Mouse (Mus musculus) ovary, postnatal 14 days (tissue): Measurements from ENCODE around the gene H2afj.

Source experiments
- DNase-seq: peaks from one replicate; pipeline ENCODE4 v3.0.0; 2022; ENCODE audit warnings: low spot score

The H2afj gene

DNA sequence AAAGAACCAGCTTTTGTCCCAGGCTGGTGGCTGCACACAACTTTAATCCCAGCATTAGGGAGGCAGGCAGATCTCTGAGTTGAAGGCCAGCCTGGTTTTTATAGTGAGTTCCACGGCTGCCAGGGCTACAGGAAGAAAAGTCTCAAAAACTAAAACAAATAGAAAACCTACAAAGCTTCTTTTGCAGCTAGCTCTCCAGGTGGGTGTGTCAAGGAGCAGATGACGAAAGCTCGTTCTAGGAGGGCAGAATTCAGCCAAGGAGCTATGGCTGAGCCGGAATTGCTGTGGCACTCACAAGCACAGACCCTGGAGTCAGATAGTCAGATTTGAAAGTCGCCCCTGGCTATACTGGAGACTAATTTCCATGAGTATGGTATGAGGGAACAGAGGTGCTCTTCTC, 1.2 kb upstream of the H2afj start:
- no peak for DNase-seq

DNA sequence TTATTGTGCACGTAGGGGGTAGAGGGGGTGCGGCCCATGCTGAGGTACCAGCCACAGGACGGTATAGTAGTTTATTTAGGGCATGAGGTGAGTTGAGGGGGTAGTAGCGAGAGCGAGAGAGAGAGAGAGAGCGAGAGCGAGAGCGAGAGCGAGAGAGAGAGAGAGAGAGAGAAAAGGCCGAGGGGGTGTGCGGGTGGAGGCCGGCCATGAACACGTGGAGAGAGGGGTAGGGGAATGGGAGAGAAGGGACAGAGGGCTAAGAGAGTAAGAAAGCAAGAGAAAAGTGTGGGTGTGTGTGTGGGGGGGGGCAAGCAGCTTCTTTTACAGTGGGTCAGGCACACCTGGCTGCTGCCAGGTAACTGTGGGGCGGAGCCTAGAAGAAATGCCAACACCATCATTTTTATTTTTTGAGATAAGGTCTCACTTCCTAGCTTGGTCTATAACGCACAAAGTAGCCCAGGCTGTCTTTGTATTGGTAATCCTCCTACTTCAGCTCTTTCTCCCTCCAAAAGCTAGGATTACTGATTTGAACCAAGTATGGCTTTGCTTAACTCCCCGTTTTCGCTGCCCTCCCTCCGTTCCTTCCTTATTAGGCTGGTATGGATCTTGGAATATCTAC, 540 bp upstream of the H2afj start:
- no peak for DNase-seq

DNA sequence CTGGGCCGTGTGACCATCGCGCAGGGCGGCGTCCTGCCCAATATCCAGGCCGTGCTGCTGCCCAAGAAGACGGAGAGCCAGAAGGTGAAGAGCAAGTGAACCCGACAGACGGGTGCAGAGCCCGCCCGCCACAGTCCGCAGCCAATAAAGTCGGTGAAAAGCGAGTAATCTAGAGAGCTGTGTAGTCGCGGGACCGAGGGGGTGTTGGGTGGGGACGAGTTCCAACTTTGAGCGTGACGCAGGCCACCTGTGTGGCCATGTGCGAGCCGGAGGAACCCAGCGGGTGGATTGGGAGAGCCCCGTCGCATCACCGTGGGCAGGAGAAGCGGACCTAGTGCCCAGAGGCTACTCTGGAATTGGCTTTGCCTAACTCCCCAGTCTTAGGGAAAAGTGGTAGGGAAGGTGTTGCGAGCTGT, 595 bp downstream of the H2afj start:
- no peak for DNase-seq

DNA sequence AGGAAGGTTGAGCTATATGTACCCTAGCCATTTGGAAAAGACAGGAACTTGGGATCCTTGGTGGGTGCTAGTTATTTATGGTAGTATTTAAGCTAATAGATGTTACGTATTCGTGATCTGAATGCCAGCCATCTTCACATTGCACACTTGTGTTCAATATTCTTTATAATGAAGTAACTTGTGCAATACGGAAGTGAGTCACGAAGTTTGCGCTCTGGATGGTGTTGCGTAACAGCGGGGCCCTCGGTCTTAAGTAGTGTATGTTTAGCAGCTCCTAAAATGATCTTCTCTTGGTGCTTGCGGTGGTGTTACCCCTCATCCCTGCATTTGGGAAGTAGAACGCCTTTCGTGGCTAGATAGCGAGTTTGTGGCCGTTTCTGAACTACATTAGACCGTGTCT, 1.0 kb downstream of the H2afj start:
- no peak for DNase-seq

DNA sequence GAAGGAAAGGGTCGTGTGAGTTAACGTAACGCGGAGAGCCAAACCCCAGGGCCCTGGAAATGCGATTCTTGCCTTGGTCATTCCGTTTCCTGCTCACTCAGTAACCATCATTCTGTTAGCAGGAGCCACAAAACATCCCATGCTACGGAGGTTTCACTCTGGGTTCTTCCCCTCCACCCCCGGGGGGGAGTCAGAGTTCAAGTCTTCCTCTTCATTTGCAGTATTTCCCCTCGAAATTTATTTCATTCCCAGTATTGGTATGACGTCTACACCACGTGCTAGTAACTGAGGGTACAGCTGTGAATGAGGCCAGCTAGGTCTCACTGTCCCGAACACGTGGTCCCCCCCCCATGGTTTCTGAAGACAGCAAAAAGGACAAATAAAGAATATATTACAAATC, 1.6 kb downstream of the H2afj start:
- DNase-seq: no peak

DNA sequence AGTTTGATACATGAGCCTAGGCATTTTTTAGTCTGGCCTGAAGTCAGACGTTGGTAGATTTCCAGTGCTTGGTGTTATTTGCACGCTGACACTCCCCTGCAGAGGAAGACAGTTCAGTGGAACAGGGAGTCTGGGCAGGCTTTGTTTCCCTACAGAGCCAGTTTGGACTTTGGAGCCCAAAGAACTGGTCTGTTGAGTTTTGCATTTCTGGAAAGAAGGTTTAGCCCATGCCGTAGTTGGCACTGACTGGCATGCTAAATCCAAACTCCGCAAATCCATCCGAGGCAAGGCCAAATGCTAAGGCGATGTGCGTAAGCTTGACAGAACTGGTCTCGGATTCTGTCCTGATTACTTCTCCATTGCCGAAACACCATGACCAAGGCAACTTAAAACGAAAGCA, 3.2 kb downstream of the H2afj start:
- DNase-seq: no peak

DNA sequence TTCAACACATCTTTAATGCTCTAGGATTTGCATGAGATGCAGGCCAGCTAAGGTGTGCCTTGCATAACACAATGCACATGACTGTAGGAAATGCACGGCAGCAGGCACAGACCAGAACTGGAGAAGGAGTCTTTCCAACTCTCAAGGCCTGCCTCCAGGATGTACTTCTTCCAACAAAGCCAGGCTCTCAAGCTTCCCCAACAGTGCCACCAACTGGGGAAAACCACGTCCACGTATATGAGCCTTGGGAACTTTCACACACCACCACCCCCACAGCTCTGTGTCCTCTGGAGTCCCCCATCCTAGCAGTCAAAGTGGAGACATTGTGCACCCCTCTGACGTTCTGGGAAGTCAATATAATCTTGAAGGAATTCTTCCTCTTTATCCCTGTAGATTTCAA, 5.1 kb downstream of the H2afj start:
- no peak for DNase-seq

DNA sequence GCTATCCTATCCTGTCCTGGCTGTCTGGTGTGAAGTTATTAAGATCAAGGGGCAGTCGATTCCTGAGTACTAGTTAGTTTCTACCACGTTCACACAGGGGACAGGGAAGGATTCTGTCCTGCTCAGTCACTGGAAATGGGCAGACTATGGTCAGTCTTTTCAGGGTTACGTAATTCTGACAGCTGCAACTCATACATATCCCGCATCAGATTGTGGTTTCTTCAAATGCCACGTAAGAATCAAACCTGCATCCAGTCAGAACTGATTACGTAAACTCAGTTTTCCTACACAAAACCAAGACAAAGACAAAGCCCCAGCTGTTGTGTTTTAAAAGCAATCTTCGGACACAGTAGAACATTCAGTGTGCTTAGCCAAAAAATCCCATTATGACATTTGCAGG, 7.3 kb downstream of the H2afj start:
- DNase-seq: no peak

DNA sequence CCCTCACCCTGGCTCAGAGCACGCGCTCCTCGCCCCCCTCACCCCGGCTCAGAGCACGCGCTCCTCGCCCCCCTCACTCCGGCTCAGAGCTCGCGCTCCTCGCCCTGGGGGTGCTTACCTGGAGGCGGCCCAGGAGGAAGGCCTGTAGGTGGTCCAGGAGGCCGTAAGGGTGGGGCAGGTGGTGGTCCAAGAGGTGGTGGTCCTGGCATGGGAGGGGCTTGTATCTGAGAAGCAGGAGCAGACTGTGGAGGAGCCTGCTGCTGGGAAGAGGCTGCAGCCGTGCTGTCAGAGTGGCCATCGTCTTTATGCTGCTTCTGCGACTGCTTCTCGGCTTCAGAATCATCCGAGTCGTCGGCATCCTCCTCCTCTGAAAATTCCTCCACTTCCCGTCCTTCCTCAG, 8.8 kb downstream of the H2afj start:
- DNase-seq: no peak

DNA sequence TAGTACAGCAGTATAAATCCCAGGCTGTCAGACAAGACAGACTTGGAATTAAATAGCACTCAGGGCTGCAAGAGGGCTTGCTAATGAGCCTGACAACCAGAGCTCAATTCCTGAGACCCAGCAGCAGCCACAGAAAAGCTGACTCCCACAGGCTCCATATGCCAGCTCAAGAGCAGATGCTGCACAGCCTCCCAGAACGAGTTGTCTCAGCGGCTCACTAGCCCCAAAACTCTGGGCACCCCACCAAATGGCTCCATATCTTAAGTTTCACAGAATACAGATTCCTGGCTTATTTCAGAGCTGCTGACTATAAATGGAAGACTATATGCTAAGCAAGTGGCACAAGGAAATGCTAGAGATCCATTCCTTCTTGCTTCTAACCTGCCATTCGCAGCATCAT, 9.5 kb downstream of the H2afj start:
- no peak for DNase-seq

DNA sequence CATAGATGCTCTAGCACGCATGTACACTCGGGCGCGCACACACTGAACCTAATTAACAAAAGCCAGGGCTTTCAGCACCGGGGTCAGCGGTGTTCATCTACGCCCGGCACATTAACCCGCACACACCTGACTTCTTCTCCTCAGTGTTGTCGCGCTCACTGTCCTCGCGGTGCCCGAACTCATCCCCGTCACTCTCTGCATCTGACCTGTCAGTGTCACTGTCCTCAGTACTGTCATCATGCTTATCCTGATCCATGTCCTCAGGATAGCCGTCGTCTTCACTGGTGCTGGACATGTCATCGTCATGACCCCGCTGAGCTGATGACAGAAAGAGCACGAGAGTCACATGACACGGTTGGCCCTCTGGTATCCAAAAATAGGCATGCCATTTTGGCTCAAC, 12.3 kb downstream of the H2afj start:
- no peak for DNase-seq

DNA sequence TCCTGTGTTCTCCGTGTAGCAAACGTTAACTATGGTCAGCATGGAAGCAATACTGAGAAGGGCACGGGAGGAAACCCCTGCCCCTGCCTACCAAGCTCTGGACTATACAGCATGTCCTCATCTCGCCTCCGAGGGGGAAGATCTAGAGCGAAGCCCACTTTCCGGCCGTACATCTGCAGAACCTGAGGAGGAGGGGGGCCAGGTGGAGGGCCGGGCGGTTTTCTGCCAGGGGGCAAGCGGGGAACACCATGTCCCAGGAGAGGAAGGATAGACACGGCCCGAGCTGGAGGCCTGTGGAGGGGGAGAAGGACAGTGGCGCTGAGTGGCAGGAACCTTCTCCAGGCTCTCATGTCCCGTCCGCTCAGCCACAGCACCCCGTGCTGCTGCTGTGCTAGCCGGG, 13.0 kb downstream of the H2afj start:
- DNase-seq: no peak

DNA sequence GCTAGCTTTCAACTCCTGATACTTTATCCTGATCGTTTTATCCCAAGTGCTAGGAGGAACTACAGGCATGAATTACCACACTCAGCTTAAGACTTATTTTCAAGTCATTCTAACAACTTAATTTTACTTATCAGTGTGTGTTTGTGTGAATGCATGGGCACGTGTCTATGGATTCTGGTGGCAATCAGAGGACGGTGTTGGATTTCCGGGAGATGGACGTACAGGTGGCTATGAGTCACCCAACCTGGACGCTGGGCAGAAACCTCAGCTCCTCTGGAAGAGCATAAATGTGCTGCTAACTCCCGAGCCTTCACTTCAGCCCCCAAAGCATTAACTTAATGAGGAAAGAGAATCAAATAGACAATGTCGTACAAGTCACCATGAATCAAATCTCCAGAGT, 16.9 kb downstream of the H2afj start:
- DNase-seq: no peak

DNA sequence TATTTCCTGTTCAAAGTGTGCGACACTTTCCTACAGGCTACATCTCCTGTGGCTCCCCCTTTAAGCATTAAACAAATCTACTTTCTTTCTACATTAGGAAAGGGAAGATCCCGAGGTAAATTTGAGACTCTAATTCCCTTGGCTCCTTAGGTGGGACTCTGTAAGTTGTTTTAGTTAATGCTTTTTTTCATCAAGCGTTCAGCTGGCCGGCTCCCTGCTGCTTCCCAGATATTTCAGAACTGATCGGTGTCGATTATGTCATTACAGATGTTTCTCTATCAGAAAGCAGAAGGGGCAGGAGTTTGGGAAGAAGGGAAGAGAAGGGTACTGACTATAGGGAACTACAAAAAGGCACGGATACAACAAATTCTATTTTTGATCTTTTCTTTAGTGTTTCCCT, 19.1 kb downstream of the H2afj start:
- no peak for DNase-seq

DNA sequence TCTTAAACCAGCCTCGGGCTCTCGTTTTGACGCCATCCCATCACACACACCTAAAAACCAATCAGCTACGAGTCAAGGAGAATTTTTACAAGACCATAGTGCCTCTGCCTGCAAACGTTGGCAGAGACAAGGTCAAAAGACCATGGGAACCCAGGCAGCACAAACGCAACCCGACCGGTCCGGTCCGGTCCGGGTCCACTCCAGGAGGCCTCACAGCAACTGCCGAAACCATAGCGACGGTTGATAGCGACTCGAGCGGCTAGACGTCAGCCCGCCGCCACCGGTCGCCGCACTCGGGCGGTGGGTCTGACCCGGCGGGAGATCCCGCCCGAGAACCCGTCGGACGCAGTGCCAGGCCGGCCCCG, 19.5 kb downstream of the H2afj start, which contains the start of gene BC049715:
BC049715 (plus strand) TSS at position 111 of the 365 bp plus-strand sequence.
- no peak for DNase-seq

DNA sequence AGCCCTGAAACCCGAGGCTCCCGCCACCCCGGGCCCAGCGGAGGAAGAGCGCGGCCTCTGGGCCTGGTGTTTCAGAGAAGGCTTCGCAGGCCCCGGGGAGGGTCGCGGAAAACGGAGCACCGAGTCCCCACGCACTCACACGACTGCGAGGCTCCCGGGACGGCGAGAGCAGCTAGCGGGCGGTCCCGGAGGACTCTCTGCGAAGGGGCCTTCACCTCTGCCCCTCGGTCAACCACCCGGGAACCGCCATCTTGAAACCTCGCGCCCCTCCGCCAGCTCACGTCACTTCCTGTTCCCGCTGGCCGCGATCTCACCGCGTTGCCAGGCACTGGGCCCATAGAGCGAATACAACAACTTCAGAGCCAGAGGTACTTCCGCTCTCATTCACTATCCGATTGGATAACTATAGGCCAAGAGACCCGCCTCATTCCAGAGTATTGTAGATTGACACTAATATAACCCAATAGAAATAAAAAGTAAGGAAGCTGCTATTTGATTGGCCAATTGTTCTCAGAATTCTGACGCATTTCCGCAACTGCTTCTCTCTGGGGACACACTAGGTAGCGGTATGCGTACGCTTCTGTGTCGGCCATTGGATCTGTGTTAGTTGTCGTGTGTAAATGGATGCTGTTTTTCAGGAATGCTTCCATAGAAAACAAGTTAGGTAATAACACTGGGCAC, 20.0 kb downstream of the H2afj start, which contains the start of gene Wbp11:
Wbp11 (minus strand) TSS at position 353 of the 681 bp plus-strand sequence.
- DNase-seq: peak; percentile 93

DNA sequence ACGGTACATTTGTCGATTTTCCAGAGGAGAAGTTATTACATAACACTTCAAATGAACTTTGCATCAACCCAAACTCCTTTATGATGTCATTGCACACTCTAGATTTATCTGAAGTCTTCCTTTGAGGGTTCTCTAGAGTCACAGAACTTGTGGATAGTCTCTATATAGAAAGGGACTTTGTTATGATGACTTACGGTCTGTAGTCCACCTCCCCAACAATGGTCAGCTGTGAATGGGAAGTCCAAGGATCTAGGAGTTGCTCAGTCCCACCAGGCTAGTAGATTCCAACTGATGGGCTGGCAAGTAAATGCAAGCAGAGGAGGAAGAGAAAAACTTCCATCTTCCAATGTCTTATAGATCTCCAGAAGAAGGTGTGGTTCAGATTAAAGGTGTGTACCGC, 20.6 kb downstream of the H2afj start:
- no peak for DNase-seq

DNA sequence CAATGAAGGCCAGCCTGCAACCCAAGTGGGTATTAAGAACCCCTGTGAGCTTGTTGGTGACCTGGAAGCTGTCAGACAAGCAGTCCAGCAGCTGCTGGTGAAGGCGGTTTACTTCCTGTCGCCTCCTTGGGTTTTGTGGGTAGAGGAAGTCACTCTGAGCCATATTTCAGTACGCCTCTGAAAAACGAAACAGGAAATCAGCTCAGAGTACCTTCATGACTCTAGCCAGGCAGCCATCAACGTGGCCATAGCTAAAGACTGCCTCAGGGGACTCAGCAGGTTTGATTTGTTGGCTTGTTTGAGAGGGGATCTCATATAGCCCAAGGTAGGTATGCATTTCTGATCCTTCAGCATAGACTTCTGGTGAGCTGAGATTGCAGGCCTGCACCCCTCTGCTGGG, 23.7 kb downstream of the H2afj start:
- no peak for DNase-seq

DNA sequence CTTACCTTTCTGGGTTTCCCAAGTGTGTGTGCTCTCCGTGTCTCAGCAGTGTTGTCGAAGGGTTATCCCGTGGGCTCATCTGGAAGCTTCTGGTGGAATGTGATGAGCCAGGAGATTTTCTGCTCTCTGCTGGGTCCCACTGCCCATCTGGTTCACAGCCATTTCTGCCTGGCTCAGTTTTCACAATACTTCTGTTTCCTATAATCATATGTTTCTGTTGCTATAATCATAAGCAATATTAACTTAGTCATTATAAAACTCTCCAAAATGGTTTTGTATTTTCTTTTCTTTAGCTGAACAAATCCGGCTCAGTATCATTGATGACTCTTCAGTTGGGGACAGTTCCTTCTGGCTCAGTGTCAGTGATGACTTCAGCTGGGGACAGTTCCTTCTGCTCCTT, 27.3 kb downstream of the H2afj start, which contains the start of gene Smco3:
Smco3 (minus strand) TSS at position 101 of the 400 bp plus-strand sequence.
- no peak for DNase-seq

DNA sequence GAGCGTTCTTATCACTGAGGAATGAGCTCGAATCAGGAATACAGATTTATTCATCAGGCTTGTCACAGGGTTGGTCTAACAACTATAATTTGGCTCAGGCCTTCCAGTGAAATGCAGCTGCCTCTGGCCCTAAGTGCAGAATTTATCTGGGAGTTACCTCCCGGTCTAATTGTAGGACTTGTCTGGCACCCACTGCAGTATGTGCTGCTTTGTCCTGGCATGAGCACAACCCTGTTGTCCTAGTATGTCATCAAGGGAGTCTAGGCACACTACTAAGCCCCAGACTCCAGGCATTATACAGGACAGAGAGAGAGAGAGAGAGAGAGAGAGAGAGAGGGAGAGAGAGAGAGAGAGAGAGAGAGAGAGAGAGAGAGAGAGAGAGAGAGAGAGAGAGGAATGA, 29.3 kb downstream of the H2afj start:
- no peak for DNase-seq

DNA sequence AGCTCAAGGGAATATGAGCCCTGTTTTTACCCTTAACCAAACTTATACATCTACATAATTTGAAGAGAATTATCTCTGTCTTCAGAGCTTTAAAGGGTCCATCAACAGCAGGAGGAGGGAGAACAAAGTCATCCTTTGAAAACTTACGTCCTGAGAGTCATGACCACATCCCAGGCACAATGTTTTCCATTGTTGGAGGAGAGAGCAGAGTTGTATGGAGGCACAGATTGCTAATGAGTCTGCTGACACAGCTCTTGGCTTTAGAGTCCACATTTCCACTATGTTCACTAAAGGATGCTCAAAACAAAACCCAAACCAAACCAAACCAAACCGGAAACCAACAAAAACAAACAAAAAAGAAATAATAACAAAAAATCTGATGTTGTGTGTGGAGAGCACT, 36.9 kb downstream of the H2afj start:
- DNase-seq: no peak

DNA sequence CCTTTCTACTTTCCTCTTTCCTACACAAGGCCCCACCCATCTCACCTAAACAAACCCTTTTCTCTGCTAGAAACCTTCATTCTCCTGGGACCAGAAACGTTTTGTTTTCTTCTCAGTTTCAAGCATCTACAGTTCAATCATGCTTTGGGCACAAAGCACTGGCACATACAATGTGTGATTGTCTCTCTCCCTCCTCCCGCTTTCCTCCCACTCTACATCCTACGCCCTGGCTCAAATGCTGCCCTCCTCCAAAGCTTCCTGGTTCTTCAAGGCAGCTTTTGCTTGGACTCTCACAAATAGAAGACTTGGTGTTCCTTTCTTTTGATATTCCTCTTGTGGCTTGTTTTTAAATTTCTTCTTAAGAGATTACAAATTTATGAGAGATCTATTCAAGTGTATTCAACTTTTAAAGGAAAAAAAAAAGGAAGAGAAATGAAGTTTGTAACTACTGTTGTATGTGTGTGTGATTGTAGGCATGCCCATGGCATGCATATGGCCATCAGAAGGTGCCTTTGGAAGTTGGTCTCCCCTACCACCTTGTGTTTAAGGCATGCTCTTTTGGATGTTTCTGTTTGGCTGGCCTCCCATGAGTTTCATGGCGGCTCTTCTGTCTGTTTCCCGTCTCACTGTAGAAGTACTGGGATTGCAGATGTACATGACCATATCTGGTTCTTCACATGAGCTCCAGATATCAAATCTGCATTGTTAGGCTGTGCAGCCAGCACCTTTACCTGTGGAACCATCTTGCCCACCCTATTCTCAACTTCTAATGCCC, 37.8 kb downstream of the H2afj start:
- no peak for DNase-seq

DNA sequence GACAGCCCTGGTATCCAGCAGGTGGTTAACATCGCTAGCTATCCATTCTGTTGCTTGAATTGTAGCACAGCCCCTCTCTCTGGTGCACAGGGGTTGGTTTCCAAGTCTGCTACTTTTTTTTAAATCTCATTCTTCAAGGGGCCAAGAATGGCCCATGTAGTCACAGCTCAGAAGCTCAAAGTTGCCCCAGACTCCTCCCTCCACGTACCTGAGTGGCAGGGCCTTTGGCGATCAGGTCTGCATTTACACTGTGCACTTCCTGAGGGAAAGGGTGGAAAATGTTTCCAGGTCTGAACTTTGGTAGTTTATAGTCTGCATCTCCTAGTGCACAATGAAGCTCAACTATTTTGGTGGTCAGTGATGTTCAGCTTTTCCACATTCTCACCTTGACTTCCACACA, 39.2 kb downstream of the H2afj start:
- no peak for DNase-seq
